Mouse (Mus musculus): Measurements from ENCODE around the gene Phex.

Gene Phex

GRCm38 (mm10) chrX:157415212-157415611 is at the start of gene Phex:
Gene Phex (minus strand): TSS chrX:157415312.
- DNase-seq = no peak

GRCm38 (mm10) chrX:157462716-157463115 is 47.6 kb upstream of the Phex start:
- no peak for DNase-seq

GRCm38 (mm10) chrX:157454430-157454829 is 39.3 kb upstream of the Phex start:
- DNase-seq = peak; percentile 76

- DNase-seq = no peak
Measured at GRCm38 (mm10) chrX:157449000-157449399, 33.9 kb upstream of the Phex start.

GRCm38 (mm10) chrX:157447431-157447830 is 32.3 kb upstream of the Phex start:
- no peak for DNase-seq

- DNase-seq = no peak
Measured at GRCm38 (mm10) chrX:157434768-157435167, 19.7 kb upstream of the Phex start.

- DNase-seq = no peak
Measured at GRCm38 (mm10) chrX:157419451-157419850, 4.3 kb upstream of the Phex start.

GRCm38 (mm10) chrX:157404919-157405318 is 10.2 kb downstream of the Phex start:
- DNase-seq = no peak

GRCm38 (mm10) chrX:157391241-157391640 is 23.9 kb downstream of the Phex start:
- no peak for DNase-seq

- DNase-seq = no peak
Measured at GRCm38 (mm10) chrX:157390102-157390501, 25.0 kb downstream of the Phex start.

- no peak for DNase-seq
Measured at GRCm38 (mm10) chrX:157388419-157388818, 26.7 kb downstream of the Phex start.

- DNase-seq = no peak
Measured at GRCm38 (mm10) chrX:157387025-157387424, 28.1 kb downstream of the Phex start.

GRCm38 (mm10) chrX:157378822-157379221 is 36.3 kb downstream of the Phex start:
- DNase-seq = no peak

GRCm38 (mm10) chrX:157377456-157377855 is 37.7 kb downstream of the Phex start:
- no peak for DNase-seq

GRCm38 (mm10) chrX:157373873-157374272 is 41.2 kb downstream of the Phex start:
- no peak for DNase-seq

GRCm38 (mm10) chrX:157369166-157369565 is 45.9 kb downstream of the Phex start:
- no peak for DNase-seq

- no peak for DNase-seq
Measured at GRCm38 (mm10) chrX:157355521-157355920, 59.6 kb downstream of the Phex start.

GRCm38 (mm10) chrX:157346201-157346600 is 68.9 kb downstream of the Phex start:
- DNase-seq = no peak

GRCm38 (mm10) chrX:157334726-157335125 is 80.4 kb downstream of the Phex start:
- no peak for DNase-seq

- no peak for DNase-seq
Measured at GRCm38 (mm10) chrX:157329821-157330220, 85.3 kb downstream of the Phex start.

GRCm38 (mm10) chrX:157328396-157328795 is 86.7 kb downstream of the Phex start:
- no peak for DNase-seq

GRCm38 (mm10) chrX:157327756-157328155 is 87.4 kb downstream of the Phex start:
- DNase-seq = no peak

- DNase-seq = no peak
Measured at GRCm38 (mm10) chrX:157324396-157324795, 90.7 kb downstream of the Phex start.

GRCm38 (mm10) chrX:157310331-157310730 is 104.8 kb downstream of the Phex start:
- DNase-seq = no peak

- DNase-seq = no peak
Measured at GRCm38 (mm10) chrX:157308171-157308570, 106.9 kb downstream of the Phex start.

GRCm38 (mm10) chrX:157307411-157307810 is 107.7 kb downstream of the Phex start:
- DNase-seq = no peak

Data from right cerebral cortex, postnatal 4 days (tissue).